Mouse (Mus musculus) embryonic facial prominence, embryonic 11.5 days (tissue): ENCODE results near the gene Tax1bp3. TPM values are rescaled to one million over a fixed set of nuclear protein-coding genes. Genes with fewer than 3 reads are reported as not detected.

Experiments used
- polyA plus RNA-seq: library from polyadenylated mRNA; unstranded; fragments of >200 nt; fragmentation: Nextera tagmentation; extraction: Ambion mirVana; gene quantifications from 2 replicates; pipeline ENCODE4 v1.2.1, GENCODE M21; 2014

The Tax1bp3 gene
- polyA plus RNA-seq, 1 experiment from 2014 or later = 218 TPM

Other genes starting within 250 kb of the Tax1bp3 start
- gene Atp2a3, start 215.9 kb upstream of the Tax1bp3 start, polyA plus RNA-seq = 0.74 and 1.4 TPM in 2 replicates
- 1.2 and 1.3 TPM in 2 replicates for gene P2rx1, start 178.0 kb upstream of the Tax1bp3 start, polyA plus RNA-seq
- 3.4 and 4.2 TPM in 2 replicates for gene Camkk1, start 158.1 kb upstream of the Tax1bp3 start, polyA plus RNA-seq
- 11.3 and 11.9 TPM in 2 replicates for gene Ncbp3, start 129.3 kb upstream of the Tax1bp3 start, polyA plus RNA-seq
- gene Itgae, start 86.5 kb upstream of the Tax1bp3 start, polyA plus RNA-seq = 0.06 and 0.17 TPM in 2 replicates
- gene Haspin, start 38.8 kb upstream of the Tax1bp3 start, polyA plus RNA-seq = 20.1 and 21.6 TPM in 2 replicates
- 0.14 TPM in 1 of 2 replicates, not detected in the other for gene P2rx5, start 16.7 kb upstream of the Tax1bp3 start, polyA plus RNA-seq
- gene Emc6, start within 50 bp of the Tax1bp3 start, polyA plus RNA-seq = 112 and 115 TPM in 2 replicates
- gene Ctns, start 22.0 kb downstream of the Tax1bp3 start, polyA plus RNA-seq = 22.4 and 22.8 TPM in 2 replicates
- 0.93 and 1.0 TPM in 2 replicates for gene Shpk, start 22.4 kb downstream of the Tax1bp3 start, polyA plus RNA-seq
- gene Trpv1, start 57.2 kb downstream of the Tax1bp3 start, polyA plus RNA-seq = 0.15 and 0.29 TPM in 2 replicates
- gene Trpv3, start 90.3 kb downstream of the Tax1bp3 start, polyA plus RNA-seq = 0.03 TPM in 1 of 2 replicates, not detected in the other
- 0.32 and 0.79 TPM in 2 replicates for gene Aspa, start 152.5 kb downstream of the Tax1bp3 start, polyA plus RNA-seq
- gene Gm49340, start 152.7 kb downstream of the Tax1bp3 start, polyA plus RNA-seq = not detected in 2 replicates
- gene Spata22, start 152.7 kb downstream of the Tax1bp3 start, polyA plus RNA-seq = not detected in 2 replicates
- not detected in 2 replicates for gene Olfr20, start 173.7 kb downstream of the Tax1bp3 start, polyA plus RNA-seq
- not detected in 2 replicates for gene Olfr376, start 194.2 kb downstream of the Tax1bp3 start, polyA plus RNA-seq
- gene Olfr1, start 222.5 kb downstream of the Tax1bp3 start, polyA plus RNA-seq = not detected in 2 replicates